Comparison of ENCODE assay signal across 12 mouse cellular contexts in genomic region chr11:103340130-103340529, GRCm38 (mm10). TPM values are rescaled to one million over a fixed set of nuclear protein-coding genes. Genes with fewer than 3 reads are reported as not detected.
DNase-seq lines count a peak whose midpoint lies in the region; ATAC-seq lines count a peak whose summit lies in the region.
"Had no signal": no experiment of that assay in that cellular context is flagged by ENCODE, and none has a peak within 500 bp of the region (broad histone marks: within the 10 kb centered on the region; RNA-seq: fewer than 3 reads in every experiment).

No protein-coding gene starts in this region.

- intact Hi-C loops in heart, postnatal 10 days (cut with DNase I) = no loop called here

- H3K9me3 ChIP-seq in heart, embryonic 12.5 days (replicated peaks) = no peaks in the 10 kb centered on the region
- no peaks in the 10 kb centered on the region for H3K9me3 ChIP-seq in embryonic facial prominence, embryonic 10.5 days
- no peaks in the 10 kb centered on the region for H3K9me3 ChIP-seq in hindbrain, embryonic 16.5 days (ENCODE audit: control insufficient read depth, low read length)
- H3K9me3 ChIP-seq in midbrain, embryonic 12.5 days = no peaks in the 10 kb centered on the region

- no peak overlapping the region for H3K9ac ChIP-seq in heart, embryonic 12.5 days
- H3K9ac ChIP-seq in hindbrain, embryonic 16.5 days (ENCODE audit: low read depth, low read length) = no peak overlapping the region
- no peak overlapping the region for H3K9ac ChIP-seq in midbrain, embryonic 12.5 days (replicated peaks)

- peaks cover 32% of the 10 kb centered on the region for H3K27me3 ChIP-seq in heart, embryonic 12.5 days (replicated peaks)
- peaks cover 17% of the 10 kb centered on the region for H3K27me3 ChIP-seq in embryonic facial prominence, embryonic 10.5 days (replicated peaks; ENCODE audit: low read depth, poor library complexity, severe bottlenecking)
- H3K27me3 ChIP-seq in hindbrain, embryonic 16.5 days (replicated peaks; ENCODE audit: control insufficient read depth, insufficient read depth, low read length) = no peaks in the 10 kb centered on the region; the same call in 1 of the 2 replicates
- peaks cover 35% of the 10 kb centered on the region for H3K27me3 ChIP-seq in midbrain, embryonic 12.5 days

- ATAC-seq in heart, embryonic 12.5 days (ENCODE audit: insufficient number of reproducible peaks, low FRiP score) = no peak
- ATAC-seq in hindbrain, embryonic 16.5 days = no peak
- no peak for ATAC-seq in midbrain, embryonic 12.5 days (ENCODE audit: low FRiP score, low read depth)
- ATAC-seq in CD4-positive, CD25-positive, alpha-beta regulatory T cell, adult 4 months = no peak

- H3K27ac ChIP-seq in heart, embryonic 12.5 days (ENCODE audit: poor library complexity, severe bottlenecking) = no peak overlapping the region
- H3K27ac ChIP-seq in embryonic facial prominence, embryonic 10.5 days (replicated peaks) = no peak overlapping the region
- no peak overlapping the region for H3K27ac ChIP-seq in hindbrain, embryonic 16.5 days (ENCODE audit: low read depth, low read length)
- H3K27ac ChIP-seq in midbrain, embryonic 12.5 days (replicated peaks) = no peak overlapping the region

- DNase-seq in heart, postnatal 10 days = no peak
- no peak for DNase-seq in embryonic facial prominence, embryonic 10.5 days (ENCODE audit: low spot score)
- no peak for DNase-seq in testis, postnatal 14 days (ENCODE audit: low spot score)
- no peak for DNase-seq in right cerebral cortex, postnatal 25 days
- DNase-seq: cerebellum, postnatal 10 days; gastrocnemius, postnatal 36 days; left cerebral cortex, postnatal 4 days; thymus, postnatal 36 days had no signal

- H3K4me3 ChIP-seq in heart, embryonic 12.5 days = peak overlapping the region; percentile 26; the same call in 1 of the 2 replicates
- H3K4me3 ChIP-seq in embryonic facial prominence, embryonic 10.5 days = peak overlapping the region; percentile 23; the same call in 1 of the 2 replicates
- H3K4me3 ChIP-seq in hindbrain, embryonic 16.5 days (ENCODE audit: low read length) = peak overlapping the region; percentile 20; the same call in 1 of the 2 replicates
- H3K4me3 ChIP-seq in midbrain, embryonic 12.5 days = no peak overlapping the region

- H3K4me2 ChIP-seq in heart, embryonic 12.5 days = peak overlapping the region; percentile 52
- H3K4me2 ChIP-seq in hindbrain, embryonic 16.5 days (ENCODE audit: low read length) = peak overlapping the region; percentile 43
- peak overlapping the region; percentile 29 for H3K4me2 ChIP-seq in midbrain, embryonic 12.5 days (replicated peaks)

- no peaks in the 10 kb centered on the region for H3K36me3 ChIP-seq in heart, embryonic 12.5 days
- H3K36me3 ChIP-seq in embryonic facial prominence, embryonic 10.5 days (replicated peaks) = no peaks in the 10 kb centered on the region
- no peaks in the 10 kb centered on the region for H3K36me3 ChIP-seq in hindbrain, embryonic 16.5 days (ENCODE audit: control insufficient read depth, insufficient read depth, low read length)
- H3K36me3 ChIP-seq in midbrain, embryonic 12.5 days = no peaks in the 10 kb centered on the region

- WGBS in heart, embryonic 12.5 days = 56% methylated on average over 19 of the region's 19 CpGs
- WGBS in embryonic facial prominence, embryonic 10.5 days = 74% methylated on average over 19 of the region's 19 CpGs
- WGBS in hindbrain, embryonic 16.5 days = 76% methylated on average over 19 of the region's 19 CpGs
- 76% methylated on average over 19 of the region's 19 CpGs for WGBS in midbrain, embryonic 12.5 days

- H3K4me1 ChIP-seq in heart, embryonic 12.5 days (replicated peaks) = peaks cover 22% of the 10 kb centered on the region
- H3K4me1 ChIP-seq in embryonic facial prominence, embryonic 10.5 days = peaks cover 19% of the 10 kb centered on the region
- no peaks in the 10 kb centered on the region for H3K4me1 ChIP-seq in hindbrain, embryonic 16.5 days (ENCODE audit: control insufficient read depth, insufficient read depth, low read depth, low read length)
- H3K4me1 ChIP-seq in midbrain, embryonic 12.5 days = no peaks in the 10 kb centered on the region

RNA-seq across cellular contexts. Expression of gene Arhgap27, which starts 23.4 kb away (rescaled TPM):
- polyA plus RNA-seq in heart, embryonic 12.5 days (2016; fragmentation: Nextera tagmentation; extraction: Ambion mirVana) = 6.7 and 8.9 TPM in 2 replicates
- total RNA-seq in heart, postnatal 10 days (2021) = 10 to 100 TPM; 28.6 to 34.3 TPM
- polyA plus RNA-seq in embryonic facial prominence, embryonic 10.5 days (2016; fragmentation: Nextera tagmentation; extraction: Ambion mirVana) = 5.3 and 5.8 TPM in 2 replicates
- polyA plus RNA-seq in hindbrain, embryonic 16.5 days (2015; fragmentation: Nextera tagmentation; extraction: Ambion mirVana) = 4.8 and 5.6 TPM in 2 replicates
- 4.3 and 4.4 TPM in 2 replicates for polyA plus RNA-seq in midbrain, embryonic 12.5 days (2016; fragmentation: Nextera tagmentation; extraction: Ambion mirVana)
- 10 to 100 TPM; 21.4 to 36.6 TPM for polyA plus RNA-seq in CD4-positive, CD25-positive, alpha-beta regulatory T cell, adult 4 months (2017; shearing (Covaris generic))
